Mouse (Mus musculus): Measurements from ENCODE around the gene Stk32c.

GRCm38 (mm10) chr7:139092676-139093075, 120.4 kb downstream of the Stk32c start:
- no peak for TF ChIP-seq CTCF (IDR thresholded peaks at IDR 0.05; ENCODE audit: borderline replicate concordance, insufficient read depth, low read depth, low read length)
- TF ChIP-seq POLR2A (IDR thresholded peaks at IDR 0.05; ENCODE audit: borderline replicate concordance, insufficient read depth, low read length) = no peak
